Mouse (Mus musculus) ES-E14 (cell line): Measurements from ENCODE around the gene Gpr182.

Experiments
- CHD2 ChIP-seq: IDR thresholded peaks from 2 replicates; pipeline ENCODE4 v1.6.1; 2014; ENCODE audit warnings: mild to moderate bottlenecking, low read depth, low read length, inconsistent platforms
- HCFC1 ChIP-seq: IDR thresholded peaks from 2 replicates; pipeline ENCODE4 v1.6.1; 2012; ENCODE audit warnings: low read length, inconsistent platforms, borderline replicate concordance; ENCODE audit not compliant: insufficient read depth
- MAFK ChIP-seq: IDR thresholded peaks from 2 replicates; pipeline ENCODE4 v1.6.1; 2014; ENCODE audit warnings: mild to moderate bottlenecking, low read depth, low read length, inconsistent platforms; ENCODE audit not compliant: insufficient read depth
- ZC3H11A ChIP-seq: IDR thresholded peaks from 2 replicates; pipeline ENCODE4 v1.6.1; 2012; ENCODE audit warnings: low read depth, mild to moderate bottlenecking, inconsistent platforms, low read length, borderline replicate concordance
- ZNF384 ChIP-seq: IDR thresholded peaks from 2 replicates; pipeline ENCODE4 v1.6.1; 2012; ENCODE audit warnings: low read depth, low read length, inconsistent platforms

GRCm38 (mm10) chr10:127755246-127755645 lies 3.7 kb upstream of the Gpr182 start:
- no peak for TF ChIP-seq ZC3H11A
- no peak for TF ChIP-seq CHD2
- TF ChIP-seq HCFC1, result no peak
- TF ChIP-seq ZNF384, result no peak
- TF ChIP-seq MAFK, result no peak
